Mouse (Mus musculus) heart, postnatal 0 days (tissue): ENCODE measurements around the gene 1700016H13Rik. TPM values are rescaled to one million over a fixed set of nuclear protein-coding genes. Genes with fewer than 3 reads are reported as not detected.
A peak's percentile ranks its signal among the peaks of the same experiment; 100 is the strongest.

Experiments used
- ATAC-seq: fragments of 200-750 bp; cut with Nextera tagmentation; 2 replicates; pipeline ENCODE4 v1.8.0; 2017; ENCODE audit warnings: low read depth, moderate number of reproducible peaks, moderate library complexity; ENCODE audit not compliant: insufficient read depth
- DNase-seq: peaks from one replicate; pipeline ENCODE4 v3.0.0-alpha.2; 2016; ENCODE audit warnings: low spot score
- H3K27ac ChIP-seq: fragments of 300-500 bp; sonication (generic); 2 replicates; pipeline ENCODE4 v1.5.1; 2014; ENCODE audit warnings: low read depth, mild to moderate bottlenecking
- H3K27me3 ChIP-seq: fragments of 300-500 bp; sonication (generic); 2 replicates; pipeline ENCODE4 v1.6.1; 2014; ENCODE audit warnings: low read length, mixed read lengths; ENCODE audit not compliant: control insufficient read depth, insufficient read depth
- H3K36me3 ChIP-seq: fragments of 300-500 bp; sonication (generic); replicated peaks from 2 replicates; pipeline ENCODE4 v1.6.1; 2014; ENCODE audit warnings: low read length, mixed read lengths; ENCODE audit not compliant: control insufficient read depth, insufficient read depth
- H3K4me1 ChIP-seq: fragments of 300-500 bp; sonication (generic); 2 replicates; pipeline ENCODE4 v1.6.1; 2014; ENCODE audit warnings: antibody characterized with exemption; ENCODE audit not compliant: control insufficient read depth, insufficient read depth
- H3K4me2 ChIP-seq: fragments of 300-500 bp; sonication (generic); 2 replicates; pipeline ENCODE4 v1.6.1; 2014; ENCODE audit warnings: low read depth, mild to moderate bottlenecking, low read length, moderate library complexity
- H3K4me3 ChIP-seq: fragments of 300-500 bp; sonication (generic); 2 replicates; pipeline ENCODE4 v1.5.1; 2014; ENCODE audit warnings: low read depth, low read length
- H3K9ac ChIP-seq: fragments of 300-500 bp; sonication (generic); replicated peaks from 2 replicates; pipeline ENCODE4 v1.6.1; 2014; ENCODE audit warnings: low read depth, low read length, mixed read lengths
- H3K9me3 ChIP-seq: fragments of 300-500 bp; sonication (generic); replicated peaks from 2 replicates; pipeline ENCODE4 v1.6.1; 2016; ENCODE audit warnings: low read length; ENCODE audit not compliant: control insufficient read depth
- CTCF ChIP-seq: IDR thresholded peaks from 2 replicates; pipeline ENCODE4 v1.5.1; 2016; ENCODE audit warnings: antibody characterized with exemption, control low read depth, low read depth
- EP300 ChIP-seq: IDR thresholded peaks from 2 replicates; pipeline ENCODE4 v1.6.1; 2016; ENCODE audit warnings: antibody characterized with exemption, low read depth
- WGBS: fragments of 180-500 bp; shearing (Covaris S2); extraction: QIAGEN DNeasy Blood & Tissue Kit; methylation state at CpG from one replicate; pipeline ENCODE4 v1.1.7; 2014; 5-methylcytosine and 5-hydroxymethylcytosine counted together
- polyA plus RNA-seq: library from polyadenylated mRNA; unstranded; fragments of >200 nt; fragmentation: Nextera tagmentation; extraction: Ambion mirVana; gene quantifications from 2 replicates; pipeline ENCODE4 v1.2.1, GENCODE M21; 2015
- total RNA-seq: library from RNA; depleted of rRNA; stranded (reverse); fragments of >200 nt; gene quantifications from 2 replicates; pipeline ENCODE4 v1.2.3, GENCODE M21; 2014; ENCODE audit warnings: low replicate concordance

The 1700016H13Rik gene
- total and polyA plus RNA-seq, 2 experiments from 2014 or later: 0.33 TPM; not detected in 1

GRCm38 (mm10) chr5:103681824-103682223 lies 26.0 kb upstream of the 1700016H13Rik start:
- no peak overlapping the region for H3K4me3 ChIP-seq
- TF ChIP-seq CTCF (no peak), EP300 (no peak)
- no peak overlapping the region for H3K4me2 ChIP-seq
- H3K36me3 ChIP-seq: no peaks in the 10 kb centered on the region
- 70% methylated on average over 3 of the region's 3 CpGs for WGBS
- H3K27ac ChIP-seq: no peak overlapping the region
- H3K4me1 ChIP-seq: no peaks in the 10 kb centered on the region
- H3K9me3 ChIP-seq: no peaks in the 10 kb centered on the region
- no peaks in the 10 kb centered on the region for H3K27me3 ChIP-seq
- no peak overlapping the region for H3K9ac ChIP-seq
- no peak for ATAC-seq
- DNase-seq: no peak

GRCm38 (mm10) chr5:103680381-103680780 lies 24.6 kb upstream of the 1700016H13Rik start:
- H3K4me2 ChIP-seq: no peak overlapping the region
- H3K9ac ChIP-seq: no peak overlapping the region
- DNase-seq (peak; percentile 61), ATAC-seq (peak; percentile 53; the same call in 1 of the 2 replicates)
- H3K27me3 ChIP-seq: no peaks in the 10 kb centered on the region
- TF ChIP-seq EP300: no peak
- peak; percentile 93 for TF ChIP-seq CTCF
- H3K36me3 ChIP-seq: no peaks in the 10 kb centered on the region
- WGBS: 44% methylated on average over 4 of the region's 4 CpGs
- no peaks in the 10 kb centered on the region for H3K9me3 ChIP-seq
- no peak overlapping the region for H3K27ac ChIP-seq
- H3K4me3 ChIP-seq: no peak overlapping the region
- H3K4me1 ChIP-seq: no peaks in the 10 kb centered on the region

GRCm38 (mm10) chr5:103678974-103679373 lies 23.2 kb upstream of the 1700016H13Rik start:
- TF ChIP-seq EP300: no peak
- no peak for TF ChIP-seq CTCF
- Histone ChIP-seq H3K4me1 (no peaks in the 10 kb centered on the region), H3K4me3 (no peak overlapping the region), H3K27me3 (no peaks in the 10 kb centered on the region), H3K36me3 (no peaks in the 10 kb centered on the region), H3K9me3 (no peaks in the 10 kb centered on the region), H3K4me2 (no peak overlapping the region), H3K27ac (no peak overlapping the region), H3K9ac (no peak overlapping the region)
- no peak for ATAC-seq
- DNase-seq: no peak
- 83% methylated on average over 5 of the region's 5 CpGs for WGBS

GRCm38 (mm10) chr5:103677894-103678293 lies 22.1 kb upstream of the 1700016H13Rik start:
- 76% methylated on average over 6 of the region's 6 CpGs for WGBS
- ATAC-seq: no peak
- H3K27ac ChIP-seq: no peak overlapping the region
- H3K4me1 ChIP-seq: no peaks in the 10 kb centered on the region
- no peak overlapping the region for H3K4me2 ChIP-seq
- no peak overlapping the region for H3K9ac ChIP-seq
- H3K36me3 ChIP-seq: no peaks in the 10 kb centered on the region
- H3K9me3 ChIP-seq: no peaks in the 10 kb centered on the region
- no peaks in the 10 kb centered on the region for H3K27me3 ChIP-seq
- H3K4me3 ChIP-seq: no peak overlapping the region
- TF ChIP-seq CTCF: no peak
- no peak for TF ChIP-seq EP300
- DNase-seq: no peak

- H3K36me3 ChIP-seq: no peaks in the 10 kb centered on the region
- H3K9me3 ChIP-seq: no peaks in the 10 kb centered on the region
- no peak for TF ChIP-seq EP300
- H3K4me3 ChIP-seq: no peak overlapping the region
- WGBS: 85% methylated on average over 6 of the region's 6 CpGs
- H3K4me1 ChIP-seq: no peaks in the 10 kb centered on the region
- H3K9ac ChIP-seq: no peak overlapping the region
- H3K27ac ChIP-seq: no peak overlapping the region
- ATAC-seq (no peak), DNase-seq (no peak)
- H3K4me2 ChIP-seq: no peak overlapping the region
- no peaks in the 10 kb centered on the region for H3K27me3 ChIP-seq
Observed at GRCm38 (mm10) chr5:103676289-103676881, 20.6 kb upstream of the 1700016H13Rik start.

- no peak for DNase-seq
- Histone ChIP-seq H3K36me3 (no peaks in the 10 kb centered on the region), H3K4me1 (no peaks in the 10 kb centered on the region), H3K4me2 (no peak overlapping the region), H3K9me3 (no peaks in the 10 kb centered on the region), H3K9ac (no peak overlapping the region), H3K27me3 (no peaks in the 10 kb centered on the region), H3K27ac (no peak overlapping the region), H3K4me3 (no peak overlapping the region)
- ATAC-seq: no peak
- 61% methylated on average over 6 of the region's 6 CpGs for WGBS
- TF ChIP-seq EP300: no peak
- no peak for TF ChIP-seq CTCF
Observed at GRCm38 (mm10) chr5:103674482-103674881, 18.7 kb upstream of the 1700016H13Rik start.
